Mouse (Mus musculus): ENCODE measurements around the gene Gm17332. TPM values are rescaled to one million over a fixed set of nuclear protein-coding genes. Genes with fewer than 3 reads are reported as not detected.
"Not testable (repeated sequence)": the region's sequence is repeated elsewhere in the genome, so short reads cannot be mapped to it uniquely, and the experiment has no call there.

Gm17332 gene
- total and polyA plus RNA-seq, 3 experiments: not detected

GRCm38 (mm10) chr11:31168831-31169160 is 13.5 kb downstream of the Gm17332 start:
- Histone ChIP-seq H3K4me3 (ENCODE audit: control insufficient read depth in 1 of 2, insufficient read depth in 1 of 2, low read depth in 2 of 2, low read length in 2 of 2) (no peak overlapping the region), H3K4me1 (ENCODE audit: control insufficient read depth in 1 of 2, insufficient read depth in 2 of 2, low read length in 2 of 2) (peaks cover 0 to 2% of the 10 kb centered on the region in 2 experiments; a peak in 2 of 4 replicates), H3K36me3 (ENCODE audit: control insufficient read depth in 1 of 2, insufficient read depth in 2 of 2, low read length in 2 of 2) (no peaks in the 10 kb centered on the region), H3K27me3 (ENCODE audit: control insufficient read depth in 1 of 2, insufficient read depth in 2 of 2, low read length in 2 of 2) (no peaks in the 10 kb centered on the region), H3K27ac (ENCODE audit: control insufficient read depth, low read depth, low read length) (no peak overlapping the region), H3K9me3 (replicated peaks; ENCODE audit: insufficient read depth, low read length) (no peaks in the 10 kb centered on the region), H3K9ac (ENCODE audit: control insufficient read depth, low read depth, low read length, poor library complexity, severe bottlenecking) (no peak overlapping the region), H3K79me2 (ENCODE audit: control insufficient read depth, insufficient read depth, low read length, poor library complexity) (no peaks in the 10 kb centered on the region)
- TF ChIP-seq POLR2AphosphoS2 (IDR thresholded peaks at IDR 0.05; ENCODE audit: low read length): no peak
- no peak for TF ChIP-seq GABPA (IDR thresholded peaks at IDR 0.05; ENCODE audit: low read depth, low read length)
- TF ChIP-seq MYC (IDR thresholded peaks at IDR 0.05; ENCODE audit: low read depth, low read length): no peak
- peak; percentile 15; the same call in 1 of the 2 replicates for TF ChIP-seq TCF12 (IDR thresholded peaks at IDR 0.05; ENCODE audit: low read depth, low read length)
- TF ChIP-seq HCFC1 (IDR thresholded peaks at IDR 0.05; ENCODE audit: low read depth, low read length): no peak
- TF ChIP-seq TAL1 (IDR thresholded peaks at IDR 0.05; ENCODE audit: low read length): no peak
- peak; percentile 29 for DNase-seq (ENCODE audit: low read depth, low spot score)

- H3K36me3 ChIP-seq (ENCODE audit: control insufficient read depth in 1 of 2, insufficient read depth in 2 of 2, low read length in 2 of 2): no peaks in the 10 kb centered on the region
- no peaks in the 10 kb centered on the region for H3K4me1 ChIP-seq (ENCODE audit: control insufficient read depth in 1 of 2, insufficient read depth in 2 of 2, low read length in 2 of 2)
- TF ChIP-seq USF2 (IDR thresholded peaks at IDR 0.05; ENCODE audit: borderline replicate concordance in 1 of 2, insufficient read depth in 1 of 2, low read depth in 1 of 2, low read length in 2 of 2) (no peak), GATA1 (IDR thresholded peaks at IDR 0.05; ENCODE audit: low read depth, low read length) (no peak), ZKSCAN1 (IDR thresholded peaks at IDR 0.05; ENCODE audit: low read depth, low read length) (no peak), CHD2 (IDR thresholded peaks at IDR 0.05; ENCODE audit: low read length) (no peak), TBP (IDR thresholded peaks at IDR 0.05; ENCODE audit: low read depth, low read length) (no peak), NRF1 (IDR thresholded peaks at IDR 0.05; ENCODE audit: insufficient read depth, low read depth, low read length, poor library complexity, severe bottlenecking) (no peak), POLR2A (IDR thresholded peaks at IDR 0.05; ENCODE audit: control insufficient read depth in 1 of 2, insufficient read depth in 1 of 2, low read depth in 1 of 2, low read length in 2 of 2, poor library complexity in 1 of 2) (no peak)
- DNase-seq (ENCODE audit: low read depth, low spot score): peak; percentile 7
- no peaks in the 10 kb centered on the region for H3K79me2 ChIP-seq (ENCODE audit: control insufficient read depth, insufficient read depth, low read length, poor library complexity)
- no peaks in the 10 kb centered on the region for H3K9me3 ChIP-seq (replicated peaks; ENCODE audit: insufficient read depth, low read length)
- H3K27ac ChIP-seq (ENCODE audit: control insufficient read depth, low read depth, low read length): no peak overlapping the region
- H3K9ac ChIP-seq (ENCODE audit: control insufficient read depth, low read depth, low read length, poor library complexity, severe bottlenecking): no peak overlapping the region
- H3K4me3 ChIP-seq (ENCODE audit: control insufficient read depth in 1 of 2, insufficient read depth in 1 of 2, low read depth in 2 of 2, low read length in 2 of 2): no peak overlapping the region
- no peaks in the 10 kb centered on the region; a peak in 1 of 4 replicates for H3K27me3 ChIP-seq (ENCODE audit: control insufficient read depth in 1 of 2, insufficient read depth in 2 of 2, low read length in 2 of 2)
These were observed 25.2 kb downstream of the Gm17332 start for GRCm38 (mm10) chr11:31157021-31157420.

GRCm38 (mm10) chr11:31138394-31138793 is 43.9 kb downstream of the Gm17332 start:
- not testable (repeated sequence) for H3K27ac ChIP-seq (ENCODE audit: control insufficient read depth, low read depth, low read length); H3K9me3 ChIP-seq (replicated peaks; ENCODE audit: insufficient read depth, low read length); H3K79me2 ChIP-seq (ENCODE audit: control insufficient read depth, insufficient read depth, low read length, poor library complexity); H3K4me1 ChIP-seq (ENCODE audit: control insufficient read depth in 1 of 2, insufficient read depth in 2 of 2, low read length in 2 of 2); H3K9ac ChIP-seq (ENCODE audit: control insufficient read depth, low read depth, low read length, poor library complexity, severe bottlenecking); H3K4me3 ChIP-seq (ENCODE audit: control insufficient read depth in 1 of 2, insufficient read depth in 1 of 2, low read depth in 2 of 2, low read length in 2 of 2); H3K27me3 ChIP-seq (ENCODE audit: control insufficient read depth in 1 of 2, insufficient read depth in 2 of 2, low read length in 2 of 2); DNase-seq (ENCODE audit: low read depth, low spot score); H3K36me3 ChIP-seq (ENCODE audit: control insufficient read depth in 1 of 2, insufficient read depth in 2 of 2, low read length in 2 of 2)

- not testable (repeated sequence) for H3K27me3 ChIP-seq (ENCODE audit: control insufficient read depth in 1 of 2, insufficient read depth in 2 of 2, low read length in 2 of 2); DNase-seq (ENCODE audit: low read depth, low spot score); H3K9me3 ChIP-seq (replicated peaks; ENCODE audit: insufficient read depth, low read length); H3K79me2 ChIP-seq (ENCODE audit: control insufficient read depth, insufficient read depth, low read length, poor library complexity); H3K27ac ChIP-seq (ENCODE audit: control insufficient read depth, low read depth, low read length); H3K9ac ChIP-seq (ENCODE audit: control insufficient read depth, low read depth, low read length, poor library complexity, severe bottlenecking); H3K36me3 ChIP-seq (ENCODE audit: control insufficient read depth in 1 of 2, insufficient read depth in 2 of 2, low read length in 2 of 2); H3K4me1 ChIP-seq (ENCODE audit: control insufficient read depth in 1 of 2, insufficient read depth in 2 of 2, low read length in 2 of 2); H3K4me3 ChIP-seq (ENCODE audit: control insufficient read depth in 1 of 2, insufficient read depth in 1 of 2, low read depth in 2 of 2, low read length in 2 of 2)
These were observed 47.4 kb downstream of the Gm17332 start for GRCm38 (mm10) chr11:31134824-31135223.

GRCm38 (mm10) chr11:31133726-31134125 is 48.5 kb downstream of the Gm17332 start:
- H3K9me3 ChIP-seq (replicated peaks; ENCODE audit: insufficient read depth, low read length); H3K27me3 ChIP-seq (ENCODE audit: control insufficient read depth in 1 of 2, insufficient read depth in 2 of 2, low read length in 2 of 2): not testable (repeated sequence)
- DNase-seq (ENCODE audit: low read depth, low spot score): peak; percentile 36

More at GRCm38 (mm10) chr11:31133726-31134125, 48.5 kb downstream of the Gm17332 start:
- H3K4me1 ChIP-seq (ENCODE audit: control insufficient read depth in 1 of 2, insufficient read depth in 2 of 2, low read length in 2 of 2); H3K36me3 ChIP-seq (ENCODE audit: control insufficient read depth in 1 of 2, insufficient read depth in 2 of 2, low read length in 2 of 2); H3K79me2 ChIP-seq (ENCODE audit: control insufficient read depth, insufficient read depth, low read length, poor library complexity); H3K4me3 ChIP-seq (ENCODE audit: control insufficient read depth in 1 of 2, insufficient read depth in 1 of 2, low read depth in 2 of 2, low read length in 2 of 2); H3K27ac ChIP-seq (ENCODE audit: control insufficient read depth, low read depth, low read length); H3K9ac ChIP-seq (ENCODE audit: control insufficient read depth, low read depth, low read length, poor library complexity, severe bottlenecking): not testable (repeated sequence)
